Mouse (Mus musculus) embryonic facial prominence, embryonic 13.5 days (tissue): ENCODE measurements at regions not wholly inside any gene's neighbourhood (a gene's known extent, or its start where the extent isn't known, plus 50 kb on each side); places are given as distances from the start of the nearest gene placed in this dataset.

ENCODE experiments used
- ATAC-seq: fragments of 200-750 bp; cut with Nextera tagmentation; 2 replicates; pipeline ENCODE4 v1.8.0; 2017; ENCODE audit warnings: low read depth; ENCODE audit not compliant: insufficient number of reproducible peaks, insufficient read depth, low FRiP score, low TSS enrichment
- H3K27ac ChIP-seq: fragments of 300-500 bp; sonication (generic); 2 replicates; pipeline ENCODE4 v1.5.1; 2015; ENCODE audit warnings: moderate library complexity, mild to moderate bottlenecking, inconsistent platforms
- H3K27me3 ChIP-seq: fragments of 300-500 bp; sonication (generic); 2 replicates; pipeline ENCODE4 v1.6.1; 2015; ENCODE audit warnings: mild to moderate bottlenecking, inconsistent platforms
- H3K36me3 ChIP-seq: fragments of 300-500 bp; sonication (generic); 2 replicates; pipeline ENCODE4 v1.6.1; 2015; ENCODE audit warnings: mild to moderate bottlenecking, inconsistent platforms
- H3K4me1 ChIP-seq: fragments of 300-500 bp; sonication (generic); 2 replicates; pipeline ENCODE4 v1.6.1; 2015; ENCODE audit warnings: inconsistent platforms
- H3K4me2 ChIP-seq: fragments of 300-500 bp; sonication (generic); 2 replicates; pipeline ENCODE4 v1.6.1; 2015; ENCODE audit warnings: moderate library complexity, mild to moderate bottlenecking, inconsistent platforms
- H3K4me3 ChIP-seq: fragments of 300-500 bp; sonication (generic); 2 replicates; pipeline ENCODE4 v1.5.1; 2015; ENCODE audit warnings: mild to moderate bottlenecking, inconsistent platforms
- H3K9ac ChIP-seq: fragments of 300-500 bp; sonication (generic); 2 replicates; pipeline ENCODE4 v1.6.1; 2015; ENCODE audit warnings: mild to moderate bottlenecking, inconsistent platforms
- H3K9me3 ChIP-seq: fragments of 300-500 bp; sonication (generic); 2 replicates; pipeline ENCODE4 v1.6.1; 2016; ENCODE audit warnings: inconsistent platforms
- WGBS: fragments of 180-500 bp; shearing (Covaris S2); methylation state at CpG from one replicate; pipeline ENCODE4 v1.1.7; 2015; ENCODE audit warnings: mixed read lengths; 5-methylcytosine and 5-hydroxymethylcytosine counted together

- Histone ChIP-seq H3K9me3 (peaks cover 4% of the 10 kb centered on the region), H3K4me2 (no peak overlapping the region), H3K36me3 (no peaks in the 10 kb centered on the region), H3K27me3 (peaks cover 43% of the 10 kb centered on the region), H3K9ac (no peak overlapping the region), H3K4me1 (peaks cover 19% of the 10 kb centered on the region), H3K4me3 (no peak overlapping the region), H3K27ac (no peak overlapping the region)
- ATAC-seq, result no peak
- 84% methylated on average over 7 of the region's 7 CpGs for WGBS
Measured at GRCm38 (mm10) chr17:45235401-45235800, 198.1 kb downstream of the Cdc5l start.

GRCm38 (mm10) chr17:45232874-45233273 lies 200.7 kb downstream of the Cdc5l start:
- H3K4me3 ChIP-seq, result no peak overlapping the region
- H3K27me3 ChIP-seq, result peaks cover 47% of the 10 kb centered on the region
- ATAC-seq, result no peak
- no peaks in the 10 kb centered on the region for H3K36me3 ChIP-seq
- H3K27ac ChIP-seq, result no peak overlapping the region
- WGBS, result 40% methylated on average over 5 of the region's 5 CpGs
- H3K4me1 ChIP-seq, result peaks cover 23% of the 10 kb centered on the region; the same call in 1 of the 2 replicates
- no peak overlapping the region for H3K4me2 ChIP-seq
- H3K9ac ChIP-seq, result no peak overlapping the region
- peaks cover 4% of the 10 kb centered on the region for H3K9me3 ChIP-seq

- Histone ChIP-seq H3K4me1 (peaks cover 38% of the 10 kb centered on the region), H3K27me3 (peaks cover 24% of the 10 kb centered on the region), H3K9ac (no peak overlapping the region), H3K4me3 (no peak overlapping the region), H3K27ac (no peak overlapping the region), H3K36me3 (no peaks in the 10 kb centered on the region), H3K4me2 (no peak overlapping the region), H3K9me3 (no peaks in the 10 kb centered on the region)
- whole genome bisulfite sequencing, result 15% methylated on average over 1 of the region's 1 CpGs
- ATAC-seq, result no peak
Measured at GRCm38 (mm10) chr17:45227190-45227589, 206.3 kb downstream of the Cdc5l start.

- Histone ChIP-seq H3K36me3 (no peaks in the 10 kb centered on the region), H3K9me3 (no peaks in the 10 kb centered on the region), H3K27me3 (peaks cover 23% of the 10 kb centered on the region), H3K4me2 (no peak overlapping the region), H3K4me1 (peaks cover 43% of the 10 kb centered on the region), H3K4me3 (no peak overlapping the region), H3K9ac (no peak overlapping the region), H3K27ac (peak overlapping the region; percentile 4; the same call in 1 of the 2 replicates)
- ATAC-seq, result no peak
- 31% methylated on average over 6 of the region's 6 CpGs for WGBS
Measured at GRCm38 (mm10) chr17:45226486-45226885, 207.1 kb downstream of the Cdc5l start.

GRCm38 (mm10) chr17:45221625-45222024 lies 211.9 kb downstream of the Cdc5l start:
- Histone ChIP-seq H3K9me3 (no peaks in the 10 kb centered on the region), H3K4me1 (peaks cover 31% of the 10 kb centered on the region), H3K9ac (no peak overlapping the region), H3K4me3 (no peak overlapping the region), H3K27me3 (peaks cover 34% of the 10 kb centered on the region), H3K36me3 (no peaks in the 10 kb centered on the region), H3K4me2 (no peak overlapping the region), H3K27ac (no peak overlapping the region)
- 45% methylated on average over 10 of the region's 10 CpGs for WGBS
- ATAC-seq, result 0 out of 2 replicates have a peak, but pooled peaks have one; percentile 43

- Histone ChIP-seq H3K4me3 (no peak overlapping the region), H3K9me3 (0 out of 2 replicates have a peak, but pooled peaks cover under 1% of the 10 kb centered on the region), H3K4me1 (peaks cover 27% of the 10 kb centered on the region), H3K27ac (no peak overlapping the region), H3K4me2 (no peak overlapping the region), H3K9ac (no peak overlapping the region), H3K36me3 (no peaks in the 10 kb centered on the region), H3K27me3 (peaks cover 37% of the 10 kb centered on the region)
- ATAC-seq, result no peak
- 85% methylated on average over 5 of the region's 5 CpGs for WGBS
Measured at GRCm38 (mm10) chr17:45217126-45217525, 216.4 kb downstream of the Cdc5l start.

GRCm38 (mm10) chr17:45215067-45216049 lies 218.2 kb downstream of the Cdc5l start:
- Histone ChIP-seq H3K4me3 (no peak overlapping the region), H3K36me3 (no peaks in the 10 kb centered on the region), H3K9me3 (peaks cover 8% of the 10 kb centered on the region; the same call in 1 of the 2 replicates), H3K4me2 (no peak overlapping the region), H3K27ac (0 out of 2 replicates have a peak overlapping the region, but pooled peaks have one; percentile 5), H3K27me3 (peaks cover 31% of the 10 kb centered on the region), H3K9ac (no peak overlapping the region), H3K4me1 (peaks cover 19% of the 10 kb centered on the region)
- WGBS, result 61% methylated on average over 15 of the region's 15 CpGs
- 0 out of 2 replicates have a peak, but pooled peaks have one; percentile 44 for ATAC-seq

- no peak for ATAC-seq
- 93% methylated on average over 2 of the region's 2 CpGs for WGBS
- Histone ChIP-seq H3K4me1 (peaks cover 23% of the 10 kb centered on the region), H3K9ac (no peak overlapping the region), H3K27ac (no peak overlapping the region), H3K4me3 (no peak overlapping the region), H3K4me2 (no peak overlapping the region), H3K9me3 (peaks cover 8% of the 10 kb centered on the region; the same call in 1 of the 2 replicates), H3K27me3 (peaks cover 10% of the 10 kb centered on the region), H3K36me3 (no peaks in the 10 kb centered on the region)
Measured at GRCm38 (mm10) chr17:45210984-45211383, 222.6 kb downstream of the Cdc5l start.

- no peak for ATAC-seq
- Histone ChIP-seq H3K4me1 (peaks cover 22% of the 10 kb centered on the region), H3K9me3 (peaks cover 8% of the 10 kb centered on the region; the same call in 1 of the 2 replicates), H3K9ac (no peak overlapping the region), H3K4me3 (no peak overlapping the region), H3K36me3 (no peaks in the 10 kb centered on the region), H3K4me2 (no peak overlapping the region), H3K27ac (no peak overlapping the region), H3K27me3 (peaks cover 7% of the 10 kb centered on the region)
- 37% methylated on average over 3 of the region's 3 CpGs for WGBS
Measured at GRCm38 (mm10) chr17:45209387-45209663, 224.2 kb downstream of the Cdc5l start.

- no peak overlapping the region for H3K9ac ChIP-seq
- no peak overlapping the region for H3K27ac ChIP-seq
- no peak for ATAC-seq
Measured at GRCm38 (mm10) chr17:45208596-45209386, 224.7 kb downstream of the Cdc5l start.

GRCm38 (mm10) chr17:45195779-45196178 lies 237.8 kb downstream of the Cdc5l start:
- no peak for ATAC-seq
- Histone ChIP-seq H3K4me1 (peaks cover 26% of the 10 kb centered on the region), H3K27me3 (no peaks in the 10 kb centered on the region), H3K36me3 (no peaks in the 10 kb centered on the region), H3K4me2 (no peak overlapping the region), H3K4me3 (no peak overlapping the region), H3K9me3 (no peaks in the 10 kb centered on the region), H3K27ac (peak overlapping the region; percentile 73; the same call in 1 of the 2 replicates), H3K9ac (no peak overlapping the region)
- WGBS, result 93% methylated on average over 6 of the region's 6 CpGs

More at GRCm38 (mm10) chr17:45208596-45209386, 224.7 kb downstream of the Cdc5l start:
- Histone ChIP-seq H3K9me3 (peaks cover 8% of the 10 kb centered on the region; the same call in 1 of the 2 replicates), H3K4me2 (no peak overlapping the region), H3K4me3 (no peak overlapping the region), H3K27me3 (peaks cover 7% of the 10 kb centered on the region), H3K36me3 (no peaks in the 10 kb centered on the region), H3K4me1 (peaks cover 22% of the 10 kb centered on the region)
- WGBS, result 36% methylated on average over 14 of the region's 14 CpGs
